In the genomic region with DNA sequence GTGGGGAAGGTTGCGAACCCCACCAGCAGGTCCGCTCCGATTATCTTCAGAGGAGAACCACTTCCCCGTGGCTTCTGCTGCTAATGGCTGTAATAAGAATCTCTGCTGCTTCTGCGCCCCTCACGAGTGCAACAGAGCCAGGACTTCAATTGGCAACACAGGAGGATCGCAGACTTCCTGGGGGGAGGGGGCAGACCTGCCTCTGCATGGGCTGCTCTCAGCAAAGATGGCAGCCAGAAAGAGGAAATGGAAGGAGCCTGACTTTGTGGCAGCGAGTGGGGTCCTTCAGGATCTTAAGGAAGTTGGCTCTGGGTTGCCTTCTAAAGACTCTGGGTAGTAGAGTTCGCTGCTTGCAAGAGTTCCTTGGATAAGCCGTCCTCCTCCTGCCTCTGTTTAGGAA, we compare ENCODE assay signal across 20 mouse cellular contexts.
DNase-seq lines count a peak whose midpoint lies in the region; ATAC-seq lines count a peak whose summit lies in the region.
"Had no signal": no experiment of that assay in that cellular context is flagged by ENCODE, and none has a peak within 500 bp of the region (broad histone marks: within the 10 kb centered on the region; RNA-seq: fewer than 3 reads in every experiment).

No protein-coding gene starts in this region.

- 73% methylated on average over 10 of the region's 10 CpGs for WGBS in midbrain, embryonic 13.5 days
- 81% methylated on average over 10 of the region's 10 CpGs for WGBS in midbrain, embryonic 11.5 days
- 58% methylated on average over 10 of the region's 10 CpGs for WGBS in heart, embryonic 11.5 days (ENCODE audit: insufficient replicate concordance)

- no peak overlapping the region for H3K9ac ChIP-seq in midbrain, embryonic 13.5 days (replicated peaks)
- H3K9ac ChIP-seq in midbrain, embryonic 11.5 days (ENCODE audit: low read length) = no peak overlapping the region
- H3K9ac ChIP-seq in heart, embryonic 11.5 days (ENCODE audit: low read depth, low read length) = no peak overlapping the region
- H3K9ac ChIP-seq: liver, postnatal 0 days; neural tube, embryonic 12.5 days; stomach, embryonic 15.5 days had no signal

- no peaks in the 10 kb centered on the region for H3K36me3 ChIP-seq in midbrain, embryonic 13.5 days
- H3K36me3 ChIP-seq in midbrain, embryonic 11.5 days (ENCODE audit: control insufficient read depth, insufficient read depth, low read length) = no peaks in the 10 kb centered on the region
- H3K36me3 ChIP-seq in heart, embryonic 11.5 days (ENCODE audit: control insufficient read depth, insufficient read depth, low read length) = no peaks in the 10 kb centered on the region
- H3K36me3 ChIP-seq: heart, embryonic 10.5 days; neural tube, embryonic 12.5 days; stomach, embryonic 15.5 days had no signal

- no peak overlapping the region for H3K4me3 ChIP-seq in midbrain, embryonic 13.5 days (replicated peaks)
- H3K4me3 ChIP-seq in midbrain, embryonic 11.5 days (ENCODE audit: low read depth, low read length) = no peak overlapping the region
- H3K4me3 ChIP-seq in heart, embryonic 11.5 days (ENCODE audit: low read depth, low read length) = no peak overlapping the region
- H3K4me3 ChIP-seq: heart, embryonic 10.5 days; neural tube, embryonic 12.5 days; stomach, embryonic 15.5 days had no signal

- H3K4me1 ChIP-seq in midbrain, embryonic 13.5 days (replicated peaks) = peaks cover 31% of the 10 kb centered on the region
- H3K4me1 ChIP-seq in midbrain, embryonic 11.5 days (ENCODE audit: control insufficient read depth, insufficient read depth, low read length) = no peaks in the 10 kb centered on the region
- peaks cover 3% of the 10 kb centered on the region; the same call in 1 of the 2 replicates for H3K4me1 ChIP-seq in heart, embryonic 11.5 days (ENCODE audit: control insufficient read depth, insufficient read depth, low read length)
- H3K4me1 ChIP-seq: stomach, embryonic 15.5 days had no signal

- H3K4me2 ChIP-seq in midbrain, embryonic 13.5 days (replicated peaks) = no peak overlapping the region
- H3K4me2 ChIP-seq in midbrain, embryonic 11.5 days = no peak overlapping the region
- H3K4me2 ChIP-seq in heart, embryonic 11.5 days = no peak overlapping the region
- H3K4me2 ChIP-seq: neural tube, embryonic 12.5 days; stomach, embryonic 15.5 days had no signal

- no peaks in the 10 kb centered on the region for H3K9me3 ChIP-seq in midbrain, embryonic 13.5 days
- H3K9me3 ChIP-seq in midbrain, embryonic 11.5 days (ENCODE audit: control insufficient read depth, low read length) = no peaks in the 10 kb centered on the region
- H3K9me3 ChIP-seq in heart, embryonic 11.5 days (replicated peaks; ENCODE audit: control insufficient read depth, low read length) = no peaks in the 10 kb centered on the region
- H3K9me3 ChIP-seq: heart, embryonic 10.5 days; neural tube, embryonic 12.5 days; stomach, embryonic 15.5 days had no signal

- no peaks in the 10 kb centered on the region; the same call in 1 of the 2 replicates for H3K27me3 ChIP-seq in midbrain, embryonic 13.5 days
- H3K27me3 ChIP-seq in midbrain, embryonic 11.5 days (ENCODE audit: control insufficient read depth, insufficient read depth, low read length) = no peaks in the 10 kb centered on the region
- H3K27me3 ChIP-seq in heart, embryonic 11.5 days (ENCODE audit: control insufficient read depth, insufficient read depth, low read length) = no peaks in the 10 kb centered on the region; the same call in 1 of the 2 replicates
- H3K27me3 ChIP-seq: neural tube, embryonic 12.5 days; stomach, embryonic 15.5 days had no signal

- ATAC-seq in midbrain, embryonic 13.5 days = 0 out of 2 replicates have a peak, but pooled peaks have one; percentile 6
- no peak for ATAC-seq in midbrain, embryonic 11.5 days (ENCODE audit: low FRiP score)
- ATAC-seq in hematopoietic stem cell, adult 5-6 weeks (replicated peaks in 1 of 2; ENCODE audit: insufficient read depth in 1 of 2, low FRiP score in 2 of 2, low TSS enrichment in 1 of 2, low read depth in 1 of 2, poor library complexity in 2 of 2, severe bottlenecking in 2 of 2) = peak; percentile 40 to 48; a peak in 2 of 4 replicates
- ATAC-seq in heart, embryonic 11.5 days (replicated peaks; ENCODE audit: insufficient number of reproducible peaks, low FRiP score, low TSS enrichment) = no peak
- ATAC-seq: liver, postnatal 0 days had no signal

- DNase-seq in midbrain, embryonic 11.5 days (ENCODE audit: low spot score, missing footprints) = no peak
- peak; percentile 10 for DNase-seq in thymus, postnatal 0 days (ENCODE audit: low spot score)
- no peak for DNase-seq in gastrocnemius, postnatal 36 days
- no peak for DNase-seq in adrenal gland, postnatal 36 days
- DNase-seq: cerebellum, adult 11-12 months; cerebellum, postnatal 25 days; gastrocnemius, postnatal 14 days; heart, postnatal 4 days; kidney, adult 2 months; kidney, postnatal 25 days; liver; lung, postnatal 36 days; right cerebral cortex, postnatal 14 days had no signal

- intact Hi-C loops in gastrocnemius, postnatal 36 days (cut with DNase I) = no loop called here

- H3K27ac ChIP-seq in midbrain, embryonic 13.5 days = peak overlapping the region; percentile 7
- H3K27ac ChIP-seq in midbrain, embryonic 11.5 days (ENCODE audit: low read depth, low read length) = no peak overlapping the region
- H3K27ac ChIP-seq in heart, embryonic 11.5 days (ENCODE audit: low read depth, low read length) = no peak overlapping the region
- H3K27ac ChIP-seq: heart, embryonic 10.5 days; neural tube, embryonic 12.5 days; stomach, embryonic 15.5 days had no signal

Comparison
In these comparisons a context has a peak if more than half of its experiments do, and no peak if none do; other contexts are left out.
1. ATAC-seq: peak in midbrain, embryonic 13.5 days (single experiment) and hematopoietic stem cell, adult 5-6 weeks (2 of 2); none in midbrain, embryonic 11.5 days (single experiment) and heart, embryonic 11.5 days (single experiment).